In genomic region chr1:61265706-61266127, GRCm38 (mm10) we compare ENCODE assay signal across 14 mouse cellular contexts.
A peak's percentile ranks its signal among the peaks of the same experiment; 100 is the strongest.
DNase-seq lines count a peak whose midpoint lies in the region; ATAC-seq lines count a peak whose summit lies in the region.
"Had no signal": no experiment of that assay in that cellular context is flagged by ENCODE, and none has a peak within 500 bp of the region (broad histone marks: within the 10 kb centered on the region; RNA-seq: fewer than 3 reads in every experiment).

No protein-coding gene starts in this region.

- H3K4me3 ChIP-seq in embryonic facial prominence, embryonic 12.5 days = no peak overlapping the region
- H3K4me3 ChIP-seq in hindbrain, embryonic 10.5 days = no peak overlapping the region
- H3K4me3 ChIP-seq in midbrain, embryonic 15.5 days = no peak overlapping the region
- H3K4me3 ChIP-seq: embryonic facial prominence, embryonic 13.5 days; gastrocnemius, adult 2 months; heart, embryonic 15.5 days; intestine, embryonic 15.5 days had no signal

- no peak overlapping the region for H3K4me2 ChIP-seq in embryonic facial prominence, embryonic 12.5 days (replicated peaks)
- H3K4me2 ChIP-seq in midbrain, embryonic 15.5 days = no peak overlapping the region
- H3K4me2 ChIP-seq: embryonic facial prominence, embryonic 13.5 days; heart, embryonic 15.5 days; intestine, embryonic 15.5 days had no signal

- H3K9me3 ChIP-seq in embryonic facial prominence, embryonic 12.5 days = no peaks in the 10 kb centered on the region
- no peaks in the 10 kb centered on the region for H3K9me3 ChIP-seq in hindbrain, embryonic 10.5 days
- no peaks in the 10 kb centered on the region for H3K9me3 ChIP-seq in midbrain, embryonic 15.5 days
- H3K9me3 ChIP-seq: embryonic facial prominence, embryonic 13.5 days; heart, embryonic 15.5 days; intestine, embryonic 15.5 days had no signal

- peak; percentile 6 for DNase-seq in Muller cell, postnatal 12 days (ENCODE audit: inconsistent ontology term)
- no peak for DNase-seq in hindbrain, embryonic 10.5 days (ENCODE audit: low spot score)
- no peak for DNase-seq in adipocyte (ENCODE audit: low spot score)
- DNase-seq in right cerebral cortex, postnatal 10 days (ENCODE audit: low spot score in 2 of 2) = no peak
- DNase-seq in gastrocnemius, postnatal 14 days = no peak
- DNase-seq: adrenal gland, adult 8-10 months; gastrocnemius, adult 2 months had no signal

- no peak overlapping the region for H3K27ac ChIP-seq in embryonic facial prominence, embryonic 12.5 days
- peak overlapping the region; percentile 59; the same call in 1 of the 2 replicates for H3K27ac ChIP-seq in hindbrain, embryonic 10.5 days
- peak overlapping the region; percentile 46 for H3K27ac ChIP-seq in midbrain, embryonic 15.5 days
- H3K27ac ChIP-seq: embryonic facial prominence, embryonic 13.5 days; gastrocnemius, adult 2 months; heart, embryonic 15.5 days; intestine, embryonic 15.5 days; stomach, postnatal 0 days had no signal

- peaks cover 11% of the 10 kb centered on the region; the same call in 1 of the 2 replicates for H3K4me1 ChIP-seq in embryonic facial prominence, embryonic 12.5 days
- H3K4me1 ChIP-seq in hindbrain, embryonic 10.5 days (replicated peaks) = peaks cover 11% of the 10 kb centered on the region
- H3K4me1 ChIP-seq in midbrain, embryonic 15.5 days = peaks cover 24% of the 10 kb centered on the region

- peak; percentile 47; the same call in 1 of the 2 replicates for ATAC-seq in embryonic facial prominence, embryonic 12.5 days (ENCODE audit: insufficient number of reproducible peaks, insufficient read depth, low FRiP score, low TSS enrichment)
- ATAC-seq in midbrain, embryonic 15.5 days (replicated peaks) = peak; percentile 65
- ATAC-seq in cerebellum, adult (ENCODE audit: insufficient number of reproducible peaks, low FRiP score, low TSS enrichment) = no peak
- ATAC-seq: intestine, embryonic 15.5 days had no signal

- H3K9ac ChIP-seq in embryonic facial prominence, embryonic 12.5 days = no peak overlapping the region
- H3K9ac ChIP-seq in midbrain, embryonic 15.5 days = no peak overlapping the region
- H3K9ac ChIP-seq: embryonic facial prominence, embryonic 13.5 days; heart, embryonic 15.5 days; intestine, embryonic 15.5 days had no signal

- WGBS in embryonic facial prominence, embryonic 12.5 days = 16% methylated on average over 4 of the region's 4 CpGs
- 13% methylated on average over 4 of the region's 4 CpGs for WGBS in hindbrain, embryonic 10.5 days
- 4% methylated on average over 4 of the region's 4 CpGs for WGBS in midbrain, embryonic 15.5 days

- no peaks in the 10 kb centered on the region for H3K36me3 ChIP-seq in embryonic facial prominence, embryonic 12.5 days
- H3K36me3 ChIP-seq in hindbrain, embryonic 10.5 days = no peaks in the 10 kb centered on the region
- H3K36me3 ChIP-seq in midbrain, embryonic 15.5 days (replicated peaks) = no peaks in the 10 kb centered on the region
- H3K36me3 ChIP-seq: embryonic facial prominence, embryonic 13.5 days; heart, embryonic 15.5 days; intestine, embryonic 15.5 days had no signal

- intact Hi-C loops in gastrocnemius, postnatal 14 days (cut with DNase I; ENCODE audit: low total_unique reads) = no loop called here

- peaks cover 4% of the 10 kb centered on the region; the same call in 1 of the 2 replicates for H3K27me3 ChIP-seq in embryonic facial prominence, embryonic 12.5 days
- H3K27me3 ChIP-seq in hindbrain, embryonic 10.5 days (ENCODE audit: insufficient read depth, poor library complexity, severe bottlenecking) = peaks cover 9% of the 10 kb centered on the region; the same call in 1 of the 2 replicates
- H3K27me3 ChIP-seq in midbrain, embryonic 15.5 days (replicated peaks) = 0 out of 2 replicates have a peak, but pooled peaks cover 5% of the 10 kb centered on the region
- H3K27me3 ChIP-seq: heart, embryonic 15.5 days; intestine, embryonic 15.5 days had no signal
